Mouse (Mus musculus) neural tube, embryonic 12.5 days (tissue): ENCODE data around the gene S1pr3. TPM values are rescaled to one million over a fixed set of nuclear protein-coding genes. Genes with fewer than 3 reads are reported as not detected.

Source experiments
- ATAC-seq: fragments of 200-750 bp; cut with Nextera tagmentation; 2 replicates; pipeline ENCODE4 v1.8.0; 2017; ENCODE audit warnings: low read depth, mild to moderate bottlenecking, moderate TSS enrichment, moderate library complexity; ENCODE audit not compliant: low FRiP score
- H3K27ac ChIP-seq: fragments of 300-500 bp; sonication (generic); 2 replicates; pipeline ENCODE4 v1.5.1; 2016
- H3K27me3 ChIP-seq: fragments of 300-500 bp; sonication (generic); replicated peaks from 2 replicates; pipeline ENCODE4 v1.6.1; 2016; ENCODE audit warnings: mild to moderate bottlenecking
- H3K36me3 ChIP-seq: fragments of 300-500 bp; sonication (generic); 2 replicates; pipeline ENCODE4 v1.6.1; 2016; ENCODE audit warnings: mild to moderate bottlenecking
- H3K4me1 ChIP-seq: fragments of 300-500 bp; sonication (generic); 2 replicates; pipeline ENCODE4 v1.6.1; 2016
- H3K4me2 ChIP-seq: fragments of 300-500 bp; sonication (generic); replicated peaks from 2 replicates; pipeline ENCODE4 v1.6.1; 2016; ENCODE audit warnings: mild to moderate bottlenecking
- H3K4me3 ChIP-seq: fragments of 300-500 bp; sonication (generic); 2 replicates; pipeline ENCODE4 v1.5.1; 2016
- H3K9ac ChIP-seq: fragments of 300-500 bp; sonication (generic); 2 replicates; pipeline ENCODE4 v1.6.1; 2016; ENCODE audit warnings: mild to moderate bottlenecking
- H3K9me3 ChIP-seq: fragments of 300-500 bp; sonication (generic); 2 replicates; pipeline ENCODE4 v1.6.1; 2016; ENCODE audit warnings: mild to moderate bottlenecking
- whole genome bisulfite sequencing: fragments of 180-500 bp; shearing (Covaris S2); methylation state at CpG from one replicate; pipeline ENCODE4 v1.1.7; 2016; 5-methylcytosine and 5-hydroxymethylcytosine counted together
- polyA plus RNA-seq: library from polyadenylated mRNA; unstranded; fragments of >200 nt; fragmentation: Nextera tagmentation; extraction: Ambion mirVana; gene quantifications from 2 replicates; pipeline ENCODE4 v1.2.1, GENCODE M21; 2016

S1pr3 gene
- polyA plus RNA-seq, 1 experiment from 2014 or later, result 30.2 TPM

- no peak overlapping the region for H3K27ac ChIP-seq
- 20% methylated on average over 5 of the region's 5 CpGs for WGBS
- no peak overlapping the region for H3K9ac ChIP-seq
- no peak for ATAC-seq
- no peaks in the 10 kb centered on the region for H3K27me3 ChIP-seq
- H3K9me3 ChIP-seq, result no peaks in the 10 kb centered on the region
- no peaks in the 10 kb centered on the region for H3K36me3 ChIP-seq
- H3K4me2 ChIP-seq, result no peak overlapping the region
- H3K4me3 ChIP-seq, result no peak overlapping the region
- H3K4me1 ChIP-seq, result no peaks in the 10 kb centered on the region
These were observed 16.2 kb downstream of the S1pr3 start for GRCm38 (mm10) chr13:51424647-51425046.

- Histone ChIP-seq H3K36me3 (no peaks in the 10 kb centered on the region), H3K27me3 (no peaks in the 10 kb centered on the region), H3K9ac (no peak overlapping the region), H3K4me1 (no peaks in the 10 kb centered on the region), H3K4me2 (no peak overlapping the region), H3K27ac (no peak overlapping the region), H3K4me3 (no peak overlapping the region), H3K9me3 (no peaks in the 10 kb centered on the region)
- WGBS, result 88% methylated on average over 4 of the region's 4 CpGs
- ATAC-seq, result no peak
These were observed 17.4 kb downstream of the S1pr3 start for GRCm38 (mm10) chr13:51425662-51426443.

GRCm38 (mm10) chr13:51433371-51433770, 24.9 kb downstream of the S1pr3 start:
- WGBS, result 64% methylated on average over 3 of the region's 3 CpGs
- 0 out of 2 replicates have a peak, but pooled peaks cover 4% of the 10 kb centered on the region for H3K4me1 ChIP-seq
- no peak for ATAC-seq
- no peak overlapping the region for H3K27ac ChIP-seq
- H3K9me3 ChIP-seq, result no peaks in the 10 kb centered on the region
- no peak overlapping the region for H3K4me2 ChIP-seq
- no peaks in the 10 kb centered on the region for H3K36me3 ChIP-seq
- H3K9ac ChIP-seq, result no peak overlapping the region
- H3K27me3 ChIP-seq, result no peaks in the 10 kb centered on the region
- no peak overlapping the region for H3K4me3 ChIP-seq

- Histone ChIP-seq H3K27me3 (no peaks in the 10 kb centered on the region), H3K4me1 (0 out of 2 replicates have a peak, but pooled peaks cover 4% of the 10 kb centered on the region), H3K36me3 (no peaks in the 10 kb centered on the region), H3K4me2 (no peak overlapping the region), H3K4me3 (no peak overlapping the region), H3K9ac (no peak overlapping the region), H3K9me3 (no peaks in the 10 kb centered on the region), H3K27ac (no peak overlapping the region)
- 67% methylated on average over 2 of the region's 2 CpGs for WGBS
- ATAC-seq, result no peak
These were observed 26.0 kb downstream of the S1pr3 start for GRCm38 (mm10) chr13:51434460-51434859.

GRCm38 (mm10) chr13:51435146-51435545, 26.7 kb downstream of the S1pr3 start:
- H3K9ac ChIP-seq, result no peak overlapping the region
- H3K36me3 ChIP-seq, result no peaks in the 10 kb centered on the region
- no peaks in the 10 kb centered on the region for H3K27me3 ChIP-seq
- no peak overlapping the region for H3K4me2 ChIP-seq
- no peak overlapping the region for H3K4me3 ChIP-seq
- no peaks in the 10 kb centered on the region for H3K9me3 ChIP-seq
- H3K4me1 ChIP-seq, result 0 out of 2 replicates have a peak, but pooled peaks cover 4% of the 10 kb centered on the region
- 63% methylated on average over 2 of the region's 2 CpGs for WGBS
- H3K27ac ChIP-seq, result no peak overlapping the region
- ATAC-seq, result no peak

GRCm38 (mm10) chr13:51437105-51438085, 29.0 kb downstream of the S1pr3 start:
- WGBS, result 68% methylated on average over 14 of the region's 14 CpGs
- no peaks in the 10 kb centered on the region for H3K9me3 ChIP-seq
- H3K4me1 ChIP-seq, result 0 out of 2 replicates have a peak, but pooled peaks cover 4% of the 10 kb centered on the region
- no peaks in the 10 kb centered on the region for H3K27me3 ChIP-seq
- H3K9ac ChIP-seq, result no peak overlapping the region
- no peaks in the 10 kb centered on the region for H3K36me3 ChIP-seq
- H3K4me2 ChIP-seq, result no peak overlapping the region
- ATAC-seq, result no peak
- no peak overlapping the region for H3K4me3 ChIP-seq
- no peak overlapping the region for H3K27ac ChIP-seq

GRCm38 (mm10) chr13:51442922-51443321, 34.5 kb downstream of the S1pr3 start:
- Histone ChIP-seq H3K36me3 (no peaks in the 10 kb centered on the region), H3K27me3 (no peaks in the 10 kb centered on the region), H3K4me3 (no peak overlapping the region), H3K9me3 (no peaks in the 10 kb centered on the region), H3K4me1 (no peaks in the 10 kb centered on the region), H3K27ac (no peak overlapping the region), H3K9ac (no peak overlapping the region), H3K4me2 (no peak overlapping the region)
- 89% methylated on average over 8 of the region's 8 CpGs for WGBS
- ATAC-seq, result no peak

GRCm38 (mm10) chr13:51446550-51446949, 38.1 kb downstream of the S1pr3 start:
- no peaks in the 10 kb centered on the region for H3K27me3 ChIP-seq
- no peak for ATAC-seq
- no peaks in the 10 kb centered on the region for H3K9me3 ChIP-seq
- no peaks in the 10 kb centered on the region for H3K4me1 ChIP-seq
- no peaks in the 10 kb centered on the region for H3K36me3 ChIP-seq
- H3K4me2 ChIP-seq, result no peak overlapping the region
- H3K9ac ChIP-seq, result no peak overlapping the region
- H3K27ac ChIP-seq, result no peak overlapping the region
- WGBS, result 91% methylated on average over 4 of the region's 4 CpGs
- H3K4me3 ChIP-seq, result no peak overlapping the region

- H3K9me3 ChIP-seq, result no peaks in the 10 kb centered on the region
- 40% methylated on average over 4 of the region's 4 CpGs for WGBS
- no peak overlapping the region for H3K27ac ChIP-seq
- H3K36me3 ChIP-seq, result no peaks in the 10 kb centered on the region
- no peak for ATAC-seq
- H3K9ac ChIP-seq, result no peak overlapping the region
- no peaks in the 10 kb centered on the region for H3K27me3 ChIP-seq
- H3K4me3 ChIP-seq, result no peak overlapping the region
- no peaks in the 10 kb centered on the region for H3K4me1 ChIP-seq
- H3K4me2 ChIP-seq, result no peak overlapping the region
These were observed 47.9 kb downstream of the S1pr3 start for GRCm38 (mm10) chr13:51456190-51456878.

- Histone ChIP-seq H3K9me3 (no peaks in the 10 kb centered on the region), H3K9ac (no peak overlapping the region), H3K4me1 (no peaks in the 10 kb centered on the region), H3K4me3 (no peak overlapping the region), H3K27me3 (no peaks in the 10 kb centered on the region), H3K36me3 (no peaks in the 10 kb centered on the region), H3K27ac (no peak overlapping the region), H3K4me2 (no peak overlapping the region)
- 82% methylated on average over 4 of the region's 4 CpGs for WGBS
- ATAC-seq, result no peak
These were observed 55.9 kb downstream of the S1pr3 start for GRCm38 (mm10) chr13:51464294-51464693.

- no peak overlapping the region for H3K27ac ChIP-seq
- no peak overlapping the region for H3K4me3 ChIP-seq
- H3K4me2 ChIP-seq, result no peak overlapping the region
- H3K36me3 ChIP-seq, result no peaks in the 10 kb centered on the region
- no peaks in the 10 kb centered on the region for H3K27me3 ChIP-seq
- H3K4me1 ChIP-seq, result no peaks in the 10 kb centered on the region
- ATAC-seq, result no peak
- H3K9ac ChIP-seq, result no peak overlapping the region
- 83% methylated on average over 14 of the region's 14 CpGs for WGBS
- H3K9me3 ChIP-seq, result no peaks in the 10 kb centered on the region
These were observed 57.8 kb downstream of the S1pr3 start for GRCm38 (mm10) chr13:51466117-51466841.
